Mouse (Mus musculus): ENCODE measurements around the gene Rasd1. TPM values are rescaled to one million over a fixed set of nuclear protein-coding genes. Genes with fewer than 3 reads are reported as not detected.
A peak's percentile ranks its signal among the peaks of the same experiment; 100 is the strongest.

The Rasd1 gene
- polyA plus RNA-seq (2014; fragmentation: Nextera tagmentation; extraction: Ambion mirVana) = 0.66 and 1.4 TPM in 2 replicates

DNA sequence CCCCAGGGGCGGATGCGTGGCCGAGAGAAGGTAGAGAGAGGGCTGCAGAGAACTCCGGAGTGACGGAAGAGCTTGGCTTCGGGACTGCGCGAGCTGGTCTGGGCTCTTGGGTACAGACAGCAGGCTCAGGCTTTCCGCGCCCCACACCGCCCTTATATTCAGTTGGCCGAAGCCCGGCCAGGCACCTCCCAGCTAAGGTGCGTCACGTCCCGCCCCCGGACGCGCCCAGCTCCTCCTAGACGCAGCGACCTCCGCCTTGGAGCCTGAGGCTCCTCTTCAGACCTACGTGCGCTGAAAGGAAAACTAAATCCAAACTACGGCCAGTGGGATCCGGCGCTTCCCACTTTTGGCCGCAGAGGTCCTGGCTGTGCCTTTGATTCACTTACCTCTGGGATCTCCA, at the start of gene Rasd1:
Gene Rasd1 (minus strand): TSS at position 127 of the 400 bp plus-strand sequence.
- Histone ChIP-seq H3K27me3 (ENCODE audit: control insufficient read depth, insufficient read depth, low read length) (0 out of 2 replicates have a peak, but pooled peaks cover 5% of the 10 kb centered on the region), H3K4me3 (ENCODE audit: low read depth, low read length) (peak within 1 kb of the TSS; percentile 27), H3K36me3 (ENCODE audit: control insufficient read depth, insufficient read depth, low read length) (0 out of 2 replicates have a peak, but pooled peaks cover 4% of the 10 kb centered on the region), H3K9me3 (ENCODE audit: control insufficient read depth, low read length) (no peaks in the 10 kb centered on the region), H3K4me2 (ENCODE audit: low read depth, low read length) (peak within 1 kb of the TSS; percentile 77), H3K4me1 (ENCODE audit: control insufficient read depth, insufficient read depth, low read length) (peaks cover 7% of the 10 kb centered on the region; the same call in 1 of the 2 replicates), H3K9ac (replicated peaks; ENCODE audit: low read depth, low read length) (peak within 1 kb of the TSS; percentile 33), H3K27ac (ENCODE audit: low read depth, low read length) (no peak within 1 kb of the TSS)
- peak; percentile 41; the same call in 1 of the 2 replicates for ATAC-seq (ENCODE audit: low read depth)
- under 1% methylated on average over 28 of the region's 28 CpGs for WGBS

GRCm38 (mm10) chr11:60011516-60011915, 46.8 kb upstream of the Rasd1 start:
- H3K36me3 ChIP-seq (ENCODE audit: control insufficient read depth, insufficient read depth, low read length) = no peaks in the 10 kb centered on the region
- H3K9me3 ChIP-seq (ENCODE audit: control insufficient read depth, low read length) = no peaks in the 10 kb centered on the region
- H3K4me1 ChIP-seq (ENCODE audit: control insufficient read depth, insufficient read depth, low read length) = peaks cover 3% of the 10 kb centered on the region; the same call in 1 of the 2 replicates
- H3K27me3 ChIP-seq (ENCODE audit: control insufficient read depth, insufficient read depth, low read length) = no peaks in the 10 kb centered on the region
- no peak overlapping the region for H3K27ac ChIP-seq (ENCODE audit: low read depth, low read length)
- WGBS = 84% methylated on average over 3 of the region's 3 CpGs
- H3K4me2 ChIP-seq (ENCODE audit: low read depth, low read length) = no peak overlapping the region
- no peak for ATAC-seq (ENCODE audit: low read depth)
- no peak overlapping the region for H3K4me3 ChIP-seq (ENCODE audit: low read depth, low read length)
- H3K9ac ChIP-seq (replicated peaks; ENCODE audit: low read depth, low read length) = no peak overlapping the region

DNA sequence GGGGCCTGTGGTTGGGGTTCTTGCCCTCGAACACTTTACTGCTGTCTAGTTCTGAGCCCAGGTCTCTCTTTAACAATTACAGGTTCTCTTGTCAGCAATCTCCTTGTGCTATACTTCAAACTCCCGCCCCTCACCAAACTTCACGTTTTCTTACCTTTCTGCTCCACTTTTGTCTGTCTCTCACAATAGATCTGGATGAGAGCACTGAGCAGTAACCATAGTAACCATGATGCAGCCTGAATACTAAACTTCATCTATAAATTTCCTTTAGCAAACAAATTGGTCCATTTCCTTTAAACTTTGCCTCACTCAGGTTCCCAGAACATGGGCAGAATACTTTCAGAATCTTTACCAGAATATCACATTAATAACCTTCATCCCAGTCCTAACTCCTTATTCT, 44.7 kb upstream of the Rasd1 start:
- no peak overlapping the region for H3K27ac ChIP-seq (ENCODE audit: low read depth, low read length)
- H3K4me3 ChIP-seq (ENCODE audit: low read depth, low read length) = no peak overlapping the region
- no peak for ATAC-seq (ENCODE audit: low read depth)
- no peaks in the 10 kb centered on the region for H3K36me3 ChIP-seq (ENCODE audit: control insufficient read depth, insufficient read depth, low read length)
- H3K4me1 ChIP-seq (ENCODE audit: control insufficient read depth, insufficient read depth, low read length) = peaks cover 3% of the 10 kb centered on the region; the same call in 1 of the 2 replicates
- H3K9me3 ChIP-seq (ENCODE audit: control insufficient read depth, low read length) = no peaks in the 10 kb centered on the region
- 42% methylated on average over 3 of the region's 3 CpGs for WGBS
- no peak overlapping the region for H3K9ac ChIP-seq (replicated peaks; ENCODE audit: low read depth, low read length)
- H3K4me2 ChIP-seq (ENCODE audit: low read depth, low read length) = no peak overlapping the region
- H3K27me3 ChIP-seq (ENCODE audit: control insufficient read depth, insufficient read depth, low read length) = no peaks in the 10 kb centered on the region

DNA sequence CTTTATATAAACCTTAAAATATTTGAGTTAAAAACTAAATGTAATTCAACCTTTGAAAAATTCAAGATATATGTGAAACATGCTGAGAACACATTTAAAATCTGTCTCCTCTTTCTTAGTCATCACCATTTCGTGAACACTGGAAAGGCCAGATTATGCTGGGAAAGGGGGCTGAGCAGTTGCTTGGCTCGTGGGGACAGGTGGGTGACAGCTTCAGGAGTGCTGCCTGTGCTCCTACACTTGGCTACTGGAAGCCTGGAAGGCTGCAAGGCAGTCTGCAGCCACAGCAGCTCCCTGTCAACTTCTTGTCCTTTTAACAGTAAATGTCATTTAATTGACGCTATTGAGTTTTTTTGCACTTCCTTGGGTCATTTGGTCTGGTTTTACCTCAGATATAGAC, 41.1 kb upstream of the Rasd1 start:
- ATAC-seq (ENCODE audit: low read depth) = no peak
- no peak overlapping the region for H3K27ac ChIP-seq (ENCODE audit: low read depth, low read length)
- no peak overlapping the region for H3K9ac ChIP-seq (replicated peaks; ENCODE audit: low read depth, low read length)
- H3K4me3 ChIP-seq (ENCODE audit: low read depth, low read length) = no peak overlapping the region
- 81% methylated on average over 3 of the region's 3 CpGs for WGBS
- peaks cover 3% of the 10 kb centered on the region; the same call in 1 of the 2 replicates for H3K4me1 ChIP-seq (ENCODE audit: control insufficient read depth, insufficient read depth, low read length)
- no peaks in the 10 kb centered on the region for H3K36me3 ChIP-seq (ENCODE audit: control insufficient read depth, insufficient read depth, low read length)
- H3K9me3 ChIP-seq (ENCODE audit: control insufficient read depth, low read length) = no peaks in the 10 kb centered on the region
- H3K4me2 ChIP-seq (ENCODE audit: low read depth, low read length) = no peak overlapping the region
- no peaks in the 10 kb centered on the region for H3K27me3 ChIP-seq (ENCODE audit: control insufficient read depth, insufficient read depth, low read length)

DNA sequence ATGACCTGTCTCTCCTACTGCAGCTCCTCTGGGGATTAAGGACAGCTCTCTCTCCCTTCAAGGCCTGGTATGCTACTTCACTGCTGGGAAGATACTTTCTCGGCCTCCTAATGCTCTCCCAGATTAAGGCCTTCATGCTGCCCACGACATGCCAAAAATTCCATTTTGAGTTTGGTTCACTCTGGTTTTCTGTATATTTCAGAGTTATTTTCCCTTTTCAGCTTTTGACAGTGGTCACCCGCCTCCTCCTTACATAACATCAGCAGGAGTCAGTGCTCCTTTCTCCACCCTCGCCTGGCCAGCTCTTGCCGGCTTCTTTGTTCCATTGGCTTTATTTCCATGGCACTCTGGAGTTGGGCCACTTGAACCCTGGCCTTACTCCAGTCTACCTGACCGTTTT, 40.0 kb upstream of the Rasd1 start:
- Histone ChIP-seq H3K9ac (replicated peaks; ENCODE audit: low read depth, low read length) (no peak overlapping the region), H3K4me2 (ENCODE audit: low read depth, low read length) (no peak overlapping the region), H3K27ac (ENCODE audit: low read depth, low read length) (no peak overlapping the region), H3K4me1 (ENCODE audit: control insufficient read depth, insufficient read depth, low read length) (peaks cover 2% of the 10 kb centered on the region; the same call in 1 of the 2 replicates), H3K4me3 (ENCODE audit: low read depth, low read length) (no peak overlapping the region), H3K9me3 (ENCODE audit: control insufficient read depth, low read length) (no peaks in the 10 kb centered on the region), H3K27me3 (ENCODE audit: control insufficient read depth, insufficient read depth, low read length) (no peaks in the 10 kb centered on the region), H3K36me3 (ENCODE audit: control insufficient read depth, insufficient read depth, low read length) (no peaks in the 10 kb centered on the region)
- 75% methylated on average over 6 of the region's 6 CpGs for WGBS
- no peak for ATAC-seq (ENCODE audit: low read depth)

GRCm38 (mm10) chr11:60003811-60004210, 39.1 kb upstream of the Rasd1 start:
- H3K4me2 ChIP-seq (ENCODE audit: low read depth, low read length) = no peak overlapping the region
- whole genome bisulfite sequencing = 93% methylated on average over 7 of the region's 8 CpGs
- no peaks in the 10 kb centered on the region for H3K27me3 ChIP-seq (ENCODE audit: control insufficient read depth, insufficient read depth, low read length)
- no peak overlapping the region for H3K9ac ChIP-seq (replicated peaks; ENCODE audit: low read depth, low read length)
- no peak overlapping the region for H3K4me3 ChIP-seq (ENCODE audit: low read depth, low read length)
- no peak overlapping the region for H3K27ac ChIP-seq (ENCODE audit: low read depth, low read length)
- no peaks in the 10 kb centered on the region for H3K36me3 ChIP-seq (ENCODE audit: control insufficient read depth, insufficient read depth, low read length)
- no peaks in the 10 kb centered on the region; the same call in 1 of the 2 replicates for H3K4me1 ChIP-seq (ENCODE audit: control insufficient read depth, insufficient read depth, low read length)
- no peaks in the 10 kb centered on the region for H3K9me3 ChIP-seq (ENCODE audit: control insufficient read depth, low read length)
- no peak for ATAC-seq (ENCODE audit: low read depth)

GRCm38 (mm10) chr11:60001231-60001980, 36.7 kb upstream of the Rasd1 start:
- ATAC-seq (ENCODE audit: low read depth) = no peak
- Histone ChIP-seq H3K27ac (ENCODE audit: low read depth, low read length) (no peak overlapping the region), H3K9me3 (ENCODE audit: control insufficient read depth, low read length) (no peaks in the 10 kb centered on the region), H3K36me3 (ENCODE audit: control insufficient read depth, insufficient read depth, low read length) (no peaks in the 10 kb centered on the region), H3K27me3 (ENCODE audit: control insufficient read depth, insufficient read depth, low read length) (no peaks in the 10 kb centered on the region), H3K4me1 (ENCODE audit: control insufficient read depth, insufficient read depth, low read length) (no peaks in the 10 kb centered on the region), H3K9ac (replicated peaks; ENCODE audit: low read depth, low read length) (no peak overlapping the region), H3K4me3 (ENCODE audit: low read depth, low read length) (no peak overlapping the region), H3K4me2 (ENCODE audit: low read depth, low read length) (no peak overlapping the region)
- WGBS = 83% methylated on average over 5 of the region's 5 CpGs

- H3K9me3 ChIP-seq (ENCODE audit: control insufficient read depth, low read length) = no peaks in the 10 kb centered on the region
- no peak for ATAC-seq (ENCODE audit: low read depth)
- H3K27ac ChIP-seq (ENCODE audit: low read depth, low read length) = no peak overlapping the region
- WGBS = 73% methylated on average over 9 of the region's 9 CpGs
- no peaks in the 10 kb centered on the region for H3K36me3 ChIP-seq (ENCODE audit: control insufficient read depth, insufficient read depth, low read length)
- H3K9ac ChIP-seq (replicated peaks; ENCODE audit: low read depth, low read length) = no peak overlapping the region
- no peaks in the 10 kb centered on the region for H3K27me3 ChIP-seq (ENCODE audit: control insufficient read depth, insufficient read depth, low read length)
- H3K4me3 ChIP-seq (ENCODE audit: low read depth, low read length) = no peak overlapping the region
- no peak overlapping the region for H3K4me2 ChIP-seq (ENCODE audit: low read depth, low read length)
- H3K4me1 ChIP-seq (ENCODE audit: control insufficient read depth, insufficient read depth, low read length) = no peaks in the 10 kb centered on the region
These were observed 29.6 kb upstream of the Rasd1 start for GRCm38 (mm10) chr11:59994318-59994717.

DNA sequence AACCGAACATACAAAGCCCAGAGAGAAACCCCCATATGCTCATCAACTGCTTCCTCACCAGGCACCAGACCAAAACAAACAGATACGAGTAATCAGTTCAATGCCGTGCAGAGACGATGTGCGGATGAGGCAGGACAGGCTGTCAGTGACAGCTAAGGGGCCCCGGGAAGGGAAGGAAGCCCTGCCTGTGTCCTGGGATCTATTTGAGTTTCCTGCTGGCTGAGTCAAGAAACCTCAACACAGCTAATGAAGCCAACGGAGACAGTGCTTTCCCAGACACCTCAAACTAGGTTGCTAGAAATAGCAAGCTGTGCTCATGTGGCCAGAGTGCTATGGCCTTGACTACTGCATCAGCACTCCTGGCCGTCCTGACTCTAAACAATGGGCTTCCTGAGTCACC, 26.6 kb upstream of the Rasd1 start:
- no peaks in the 10 kb centered on the region for H3K27me3 ChIP-seq (ENCODE audit: control insufficient read depth, insufficient read depth, low read length)
- H3K4me2 ChIP-seq (ENCODE audit: low read depth, low read length) = no peak overlapping the region
- H3K4me3 ChIP-seq (ENCODE audit: low read depth, low read length) = no peak overlapping the region
- no peak overlapping the region for H3K27ac ChIP-seq (ENCODE audit: low read depth, low read length)
- H3K4me1 ChIP-seq (ENCODE audit: control insufficient read depth, insufficient read depth, low read length) = no peaks in the 10 kb centered on the region
- no peaks in the 10 kb centered on the region for H3K9me3 ChIP-seq (ENCODE audit: control insufficient read depth, low read length)
- no peak for ATAC-seq (ENCODE audit: low read depth)
- H3K36me3 ChIP-seq (ENCODE audit: control insufficient read depth, insufficient read depth, low read length) = no peaks in the 10 kb centered on the region
- H3K9ac ChIP-seq (replicated peaks; ENCODE audit: low read depth, low read length) = no peak overlapping the region
- WGBS = 79% methylated on average over 8 of the region's 8 CpGs
